Mouse (Mus musculus): Measurements from ENCODE around the gene Rarg. TPM values are rescaled to one million over a fixed set of nuclear protein-coding genes. Genes with fewer than 3 reads are reported as not detected.

Rarg gene
- polyA plus RNA-seq, 1 experiment from 2014 or later, result 5.9 TPM

- no peak for ATAC-seq
- no peak for TF ChIP-seq CTCF (IDR thresholded peaks at IDR 0.05; ENCODE audit: low read depth)
- H3K9me3 ChIP-seq (ENCODE audit: control insufficient read depth), result no peaks in the 10 kb centered on the region
- H3K4me3 ChIP-seq (ENCODE audit: low read depth, low read length), result no peak overlapping the region
- WGBS, result 74% methylated on average over 10 of the region's 10 CpGs
- H3K4me2 ChIP-seq (replicated peaks; ENCODE audit: low read depth), result no peak overlapping the region
- H3K27ac ChIP-seq (ENCODE audit: low read depth, low read length), result no peak overlapping the region
- H3K27me3 ChIP-seq (replicated peaks; ENCODE audit: control insufficient read depth, insufficient read depth, low read length), result no peaks in the 10 kb centered on the region
- H3K36me3 ChIP-seq (ENCODE audit: control insufficient read depth, insufficient read depth), result peaks cover 6% of the 10 kb centered on the region
- H3K9ac ChIP-seq (ENCODE audit: low read depth, low read length), result no peak overlapping the region
- no peaks in the 10 kb centered on the region for H3K4me1 ChIP-seq (replicated peaks; ENCODE audit: control insufficient read depth, insufficient read depth, low read length)
Observed at GRCm38 (mm10) chr15:102188096-102188495, 69.2 kb downstream of the Rarg start.

DNA sequence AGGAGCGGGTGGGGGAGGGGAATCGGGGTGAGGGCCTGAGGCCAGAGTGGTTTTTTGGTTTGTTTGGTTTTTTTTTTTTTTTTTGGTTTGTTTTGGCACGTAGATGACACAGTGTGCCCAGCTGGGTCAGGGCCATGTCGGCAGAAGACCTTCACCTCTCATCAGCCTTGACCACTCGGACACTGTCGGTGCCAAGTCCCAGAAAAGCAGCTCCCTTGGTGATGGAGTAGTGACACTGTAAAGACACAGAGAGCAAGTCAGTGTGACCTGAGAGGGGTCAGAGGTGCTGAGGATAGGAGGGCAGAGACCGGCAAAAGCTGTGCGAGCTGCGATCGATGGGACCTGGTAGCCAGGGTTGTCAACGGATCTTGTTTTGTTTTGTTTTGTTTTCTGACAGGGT, 71.1 kb downstream of the Rarg start:
- Histone ChIP-seq H3K4me3 (ENCODE audit: low read depth, low read length) (no peak overlapping the region), H3K4me1 (replicated peaks; ENCODE audit: control insufficient read depth, insufficient read depth, low read length) (no peaks in the 10 kb centered on the region), H3K27me3 (replicated peaks; ENCODE audit: control insufficient read depth, insufficient read depth, low read length) (no peaks in the 10 kb centered on the region), H3K9ac (ENCODE audit: low read depth, low read length) (no peak overlapping the region), H3K4me2 (replicated peaks; ENCODE audit: low read depth) (no peak overlapping the region), H3K36me3 (ENCODE audit: control insufficient read depth, insufficient read depth) (peaks cover 6% of the 10 kb centered on the region), H3K9me3 (ENCODE audit: control insufficient read depth) (no peaks in the 10 kb centered on the region), H3K27ac (ENCODE audit: low read depth, low read length) (no peak overlapping the region)
- ATAC-seq, result no peak
- 86% methylated on average over 11 of the region's 11 CpGs for WGBS
- TF ChIP-seq CTCF (IDR thresholded peaks at IDR 0.05; ENCODE audit: low read depth), result no peak

Other genes with a start within 250 kb of the Rarg start
- 364 and 368 TPM in 2 replicates for gene Krt18, start 229.3 kb downstream of the Rarg start, polyA plus RNA-seq (2015; fragmentation: Nextera tagmentation; extraction: Ambion mirVana)
- 47.8 and 53.0 TPM in 2 replicates for gene Eif4b, start 183.7 kb downstream of the Rarg start, polyA plus RNA-seq (2015; fragmentation: Nextera tagmentation; extraction: Ambion mirVana)
- 11.7 and 15.0 TPM in 2 replicates for gene Tns2, start 157.1 kb downstream of the Rarg start, polyA plus RNA-seq (2015; fragmentation: Nextera tagmentation; extraction: Ambion mirVana)
- 26.3 and 26.7 TPM in 2 replicates for gene Spryd3, start 121.3 kb downstream of the Rarg start, polyA plus RNA-seq (2015; fragmentation: Nextera tagmentation; extraction: Ambion mirVana)
- gene Igfbp6, start 113.2 kb downstream of the Rarg start, polyA plus RNA-seq (2015; fragmentation: Nextera tagmentation; extraction: Ambion mirVana), result 27.8 and 29.1 TPM in 2 replicates
- 52.7 and 56.7 TPM in 2 replicates for gene Soat2, start 107.0 kb downstream of the Rarg start, polyA plus RNA-seq (2015; fragmentation: Nextera tagmentation; extraction: Ambion mirVana)
- gene Zfp740, start 54.3 kb downstream of the Rarg start, polyA plus RNA-seq (2015; fragmentation: Nextera tagmentation; extraction: Ambion mirVana), result 14.1 and 16.0 TPM in 2 replicates
- 22.8 and 26.8 TPM in 2 replicates for gene Csad, start 52.8 kb downstream of the Rarg start, polyA plus RNA-seq (2015; fragmentation: Nextera tagmentation; extraction: Ambion mirVana)
- 2.6 and 2.9 TPM in 2 replicates for gene Itgb7, start 25.6 kb downstream of the Rarg start, polyA plus RNA-seq (2015; fragmentation: Nextera tagmentation; extraction: Ambion mirVana)
- gene Gm9918, start 13.0 kb upstream of the Rarg start, polyA plus RNA-seq (2015; fragmentation: Nextera tagmentation; extraction: Ambion mirVana), result 0.07 TPM in 1 of 2 replicates, not detected in the other
- 80.4 and 81.1 TPM in 2 replicates for gene Mfsd5, start 21.9 kb upstream of the Rarg start, polyA plus RNA-seq (2015; fragmentation: Nextera tagmentation; extraction: Ambion mirVana)
- 4.7 and 5.4 TPM in 2 replicates for gene Espl1, start 38.7 kb upstream of the Rarg start, polyA plus RNA-seq (2015; fragmentation: Nextera tagmentation; extraction: Ambion mirVana)
- gene Pfdn5, start 68.6 kb upstream of the Rarg start, polyA plus RNA-seq (2015; fragmentation: Nextera tagmentation; extraction: Ambion mirVana), result 339 and 341 TPM in 2 replicates
- gene Myg1, start 74.2 kb upstream of the Rarg start, polyA plus RNA-seq (2015; fragmentation: Nextera tagmentation; extraction: Ambion mirVana), result 35.8 and 41.5 TPM in 2 replicates
- 15.0 and 16.8 TPM in 2 replicates for gene Aaas, start 93.3 kb upstream of the Rarg start, polyA plus RNA-seq (2015; fragmentation: Nextera tagmentation; extraction: Ambion mirVana)
- gene Sp7, start 109.7 kb upstream of the Rarg start, polyA plus RNA-seq (2015; fragmentation: Nextera tagmentation; extraction: Ambion mirVana), result 0.07 and 0.14 TPM in 2 replicates
- gene Sp1, start 148.6 kb upstream of the Rarg start, polyA plus RNA-seq (2015; fragmentation: Nextera tagmentation; extraction: Ambion mirVana), result 5.6 and 5.8 TPM in 2 replicates
- gene Amhr2, start 187.8 kb upstream of the Rarg start, polyA plus RNA-seq (2015; fragmentation: Nextera tagmentation; extraction: Ambion mirVana), result 0.35 and 0.50 TPM in 2 replicates
- gene Prr13, start 201.5 kb upstream of the Rarg start, polyA plus RNA-seq (2015; fragmentation: Nextera tagmentation; extraction: Ambion mirVana), result 394 and 398 TPM in 2 replicates
- 109 and 115 TPM in 2 replicates for gene Pcbp2, start 213.0 kb upstream of the Rarg start, polyA plus RNA-seq (2015; fragmentation: Nextera tagmentation; extraction: Ambion mirVana)
- gene Gm10337, start 246.2 kb upstream of the Rarg start, polyA plus RNA-seq (2015; fragmentation: Nextera tagmentation; extraction: Ambion mirVana), result 3.5 TPM in 1 of 2 replicates, not detected in the other

Measured in intestine, postnatal 0 days (tissue).